Mouse (Mus musculus) brain, adult 2 months (tissue): ENCODE measurements around the gene Atp1a1.

Source experiments
- DNase-seq: peaks from one replicate; pipeline ENCODE4 v3.0.0; 2011; ENCODE audit warnings: low read depth, low spot score

The Atp1a1 gene

DNA sequence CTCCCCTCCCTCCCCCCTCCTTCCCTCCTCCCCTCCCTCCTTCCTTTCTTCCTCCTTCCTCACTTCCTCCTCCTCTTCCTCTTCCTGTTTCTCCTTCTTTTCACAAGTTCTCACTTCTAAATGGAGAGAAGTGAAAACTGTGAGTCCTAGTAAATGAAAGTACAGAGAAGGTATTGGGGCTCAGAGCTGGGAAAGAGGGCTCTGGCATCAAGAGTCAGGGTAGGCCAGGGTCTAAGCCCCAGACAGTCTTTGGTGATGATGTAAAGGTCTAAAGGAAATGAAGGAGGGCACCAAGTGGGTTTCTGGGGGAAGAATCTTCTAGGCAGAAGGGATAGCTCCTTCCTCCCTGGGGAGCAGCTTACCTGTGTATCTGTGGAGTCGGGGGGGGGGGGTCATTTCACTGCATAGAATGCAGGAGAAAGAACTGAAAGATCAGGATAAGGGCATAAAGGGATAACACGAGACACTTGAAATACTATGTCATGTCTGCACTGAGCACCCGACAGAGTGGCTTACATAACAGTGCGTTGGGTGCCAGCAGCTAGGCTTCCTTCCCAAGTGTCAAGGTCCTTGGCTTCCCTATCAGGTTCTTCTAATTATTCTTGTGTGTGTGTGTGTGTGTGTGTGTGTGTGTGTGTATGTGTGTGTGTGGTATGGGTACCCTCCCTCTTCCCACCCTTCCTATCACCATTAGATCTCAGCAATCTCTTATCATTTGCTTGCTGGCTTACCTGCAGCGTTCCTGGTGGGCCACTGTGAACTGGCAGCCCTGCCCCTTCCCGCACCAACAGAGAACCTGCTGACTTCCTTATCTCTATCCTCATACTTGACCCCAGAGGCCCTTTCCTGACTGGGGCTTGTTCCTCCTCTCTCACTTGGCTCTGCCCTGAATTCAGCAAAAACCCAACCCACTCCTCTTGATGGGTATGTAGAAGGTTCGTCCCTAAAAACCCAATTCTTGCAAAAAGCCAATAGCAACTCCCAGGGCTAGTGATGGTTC lies 51.6 kb downstream of the Atp1a1 start:
- peak; percentile 54 for DNase-seq

DNA sequence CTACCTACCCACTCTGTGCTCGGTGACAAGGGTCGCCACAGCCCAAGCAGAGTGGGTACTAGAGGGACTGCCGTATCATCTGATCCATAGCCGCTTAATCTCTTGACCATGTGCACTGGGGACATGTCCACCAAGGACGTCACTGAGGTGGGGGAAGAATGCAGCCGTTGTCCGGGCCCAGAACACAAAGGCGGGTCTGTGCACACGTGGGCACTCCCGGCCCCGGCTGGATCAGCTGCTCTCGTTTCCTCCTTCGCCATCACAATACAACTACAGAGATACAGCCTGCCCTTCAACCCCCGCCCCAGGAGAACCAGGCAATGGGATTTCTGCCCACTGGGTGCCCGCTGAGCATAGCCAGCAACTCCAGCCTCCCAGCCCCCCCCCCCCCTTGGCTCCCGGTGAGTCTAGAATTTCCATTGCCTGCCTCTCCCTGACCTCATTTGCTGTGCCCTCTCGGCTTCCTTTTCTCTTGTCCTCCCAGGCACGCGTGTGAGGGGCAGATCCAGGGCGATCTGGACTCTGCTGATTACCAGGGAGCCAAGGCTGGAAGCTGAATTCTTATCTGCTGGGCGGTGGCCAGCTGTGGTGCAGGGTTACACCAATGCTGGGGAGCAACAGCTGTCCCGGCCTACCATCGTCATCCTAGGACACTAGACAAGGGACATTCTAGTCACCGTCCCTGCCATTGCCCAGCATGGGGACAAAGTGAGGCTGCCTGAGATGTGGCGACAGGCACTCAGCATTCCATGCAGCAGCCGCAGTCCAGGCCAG lies 52.8 kb downstream of the Atp1a1 start:
- DNase-seq: peak; percentile 93

DNA sequence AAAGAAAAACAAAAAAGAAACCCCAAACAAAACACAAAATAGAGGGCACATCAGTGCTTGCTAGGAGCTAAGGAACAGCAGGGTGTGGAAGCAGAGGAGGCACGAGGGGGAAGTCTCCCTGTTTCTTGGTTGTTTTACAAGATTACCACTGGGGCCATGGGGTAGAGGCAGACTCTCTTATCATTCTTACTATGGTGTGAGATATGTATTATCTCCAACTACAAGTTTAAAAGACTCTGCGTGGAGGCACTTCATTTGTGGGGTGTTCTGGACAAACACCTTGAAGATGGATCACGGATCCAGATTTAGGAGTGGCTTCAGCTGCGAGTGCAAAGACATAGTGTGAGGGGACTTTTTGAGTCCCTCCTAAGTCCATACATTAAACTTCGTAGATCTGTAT lies 54.7 kb downstream of the Atp1a1 start:
- DNase-seq: no peak

DNA sequence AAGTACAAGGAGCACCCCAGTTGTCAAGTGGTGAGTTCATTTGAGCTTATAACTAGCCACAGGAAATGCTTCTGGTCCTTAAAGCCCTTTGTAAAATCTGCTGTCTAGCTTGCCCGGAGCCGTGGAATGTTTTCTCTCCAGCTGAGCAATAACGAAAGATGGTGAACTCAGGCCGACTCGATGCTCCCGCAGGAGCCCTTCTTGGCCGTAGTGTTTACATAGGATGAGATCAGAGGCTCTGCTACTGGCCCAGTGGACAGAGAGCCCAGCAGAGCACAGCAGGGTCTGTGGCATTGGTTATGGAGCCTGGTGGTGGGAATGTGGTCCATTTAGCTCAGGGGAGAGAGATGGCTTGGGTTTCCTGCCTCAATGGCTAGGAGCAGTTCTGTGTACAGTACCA lies 60.4 kb downstream of the Atp1a1 start:
- DNase-seq: no peak

DNA sequence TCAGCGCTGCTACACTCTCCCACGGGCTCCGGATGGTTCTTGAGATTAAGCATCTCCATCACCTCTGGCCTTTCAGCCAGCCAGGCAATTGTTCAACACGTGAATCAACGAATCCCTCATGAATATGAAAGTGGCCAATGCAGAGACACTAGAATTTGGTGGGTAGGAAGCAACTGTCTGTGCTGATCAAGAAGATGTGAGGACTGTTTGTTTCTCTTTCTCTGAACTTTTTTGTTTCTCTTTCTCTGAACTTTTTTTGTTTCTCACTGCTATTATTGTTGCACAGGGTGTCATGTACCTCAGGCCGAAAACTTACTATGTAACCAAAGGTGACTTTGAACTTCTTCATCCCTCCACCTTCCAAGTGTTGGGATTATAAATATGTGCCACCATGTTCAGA lies 62.9 kb downstream of the Atp1a1 start:
- no peak for DNase-seq

DNA sequence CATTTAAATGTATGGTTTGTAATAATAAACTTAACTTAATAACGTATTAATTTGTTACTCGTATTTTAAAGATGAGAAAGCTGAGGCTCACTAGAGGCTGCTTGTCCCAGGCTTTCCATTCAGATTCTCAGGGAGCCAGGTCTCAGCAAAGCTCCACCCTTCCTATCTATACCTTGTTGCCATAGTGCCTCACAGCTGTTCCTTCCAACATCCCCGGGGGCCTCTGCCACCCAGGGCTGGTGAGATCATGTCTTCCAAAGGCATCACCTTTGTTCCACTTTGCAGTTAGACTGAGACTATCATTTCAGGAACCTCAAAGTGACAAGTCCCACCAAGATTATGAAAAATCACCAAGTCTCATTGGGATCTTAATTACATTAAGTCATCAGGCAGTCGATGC lies 63.9 kb downstream of the Atp1a1 start:
- DNase-seq: no peak

DNA sequence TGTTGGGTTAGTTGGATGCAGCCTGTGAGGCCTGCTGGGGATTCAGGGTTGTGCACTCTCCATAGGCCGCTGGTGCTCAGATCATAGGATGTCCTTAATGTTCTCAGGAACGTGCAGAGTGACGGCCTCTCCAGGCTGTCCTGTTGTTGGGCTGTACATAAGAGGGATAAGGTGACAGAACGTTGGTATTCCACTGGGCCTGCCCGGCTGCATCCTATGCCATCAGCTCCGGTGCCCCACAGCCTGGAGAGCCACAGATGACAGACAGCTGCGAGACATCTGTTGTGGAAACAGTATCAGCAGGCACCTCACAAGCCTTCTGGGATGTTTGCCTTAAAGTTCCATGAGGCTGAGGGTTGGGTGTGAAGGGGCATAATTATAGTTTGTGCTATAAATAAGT lies 68.2 kb downstream of the Atp1a1 start:
- DNase-seq: peak; percentile 47

DNA sequence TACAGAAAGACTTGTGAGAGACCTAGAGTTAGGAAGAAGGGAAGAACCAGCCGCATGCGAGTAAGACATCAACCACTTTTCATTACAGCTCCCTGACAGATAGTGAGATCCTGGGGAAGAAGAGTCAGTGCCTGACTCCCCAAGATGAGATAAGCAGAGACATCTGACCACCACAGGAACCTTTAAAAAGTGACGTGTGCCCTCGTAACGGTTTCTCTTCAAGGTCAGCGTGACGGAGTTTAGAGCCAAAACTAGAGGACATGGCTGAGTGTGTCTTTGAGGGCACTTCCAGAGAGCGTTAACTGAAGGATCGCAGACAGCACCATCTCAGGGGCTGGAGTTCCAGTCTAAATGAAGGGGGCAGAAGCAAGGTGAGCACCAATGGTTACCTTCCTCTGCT lies 70.2 kb downstream of the Atp1a1 start:
- DNase-seq: no peak

DNA sequence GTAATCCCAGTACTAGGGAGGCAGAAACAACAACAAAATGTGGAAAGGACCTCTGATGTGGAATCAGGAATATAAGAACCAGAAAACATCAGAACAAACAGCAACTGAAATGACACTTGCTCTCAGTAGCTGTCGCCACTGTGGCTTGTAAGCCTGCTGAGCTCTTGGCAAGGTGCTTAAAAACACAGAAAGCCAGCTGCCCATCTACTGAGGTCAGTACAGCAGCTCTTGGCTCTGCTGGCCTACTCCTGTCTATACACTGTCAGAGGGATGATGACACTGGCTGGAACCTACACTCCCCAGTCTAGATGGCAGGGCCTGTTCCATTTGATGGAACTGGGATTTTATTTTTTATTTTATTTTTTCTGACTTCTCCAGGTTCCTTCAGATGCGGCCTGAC lies 71.1 kb downstream of the Atp1a1 start:
- DNase-seq: peak; percentile 74

DNA sequence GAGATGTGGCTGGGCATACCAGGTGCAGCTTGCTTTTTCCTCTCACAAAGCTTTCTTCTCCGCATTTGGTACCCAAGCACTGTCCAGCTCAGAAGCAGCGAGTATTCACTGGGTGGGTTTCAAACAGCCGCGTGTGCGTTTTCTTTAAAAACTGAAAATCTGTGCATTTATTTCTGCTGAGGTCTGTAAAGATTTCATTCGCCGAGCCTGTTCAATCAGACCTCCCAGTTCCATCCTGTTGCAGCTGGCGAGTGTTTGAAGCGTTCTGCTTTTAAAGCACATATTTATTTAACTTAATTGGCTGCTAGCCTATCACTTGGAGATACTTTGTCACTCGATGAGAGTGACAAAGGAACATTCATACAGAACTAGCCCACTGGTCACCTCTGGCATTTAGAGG lies 73.6 kb downstream of the Atp1a1 start:
- no peak for DNase-seq

DNA sequence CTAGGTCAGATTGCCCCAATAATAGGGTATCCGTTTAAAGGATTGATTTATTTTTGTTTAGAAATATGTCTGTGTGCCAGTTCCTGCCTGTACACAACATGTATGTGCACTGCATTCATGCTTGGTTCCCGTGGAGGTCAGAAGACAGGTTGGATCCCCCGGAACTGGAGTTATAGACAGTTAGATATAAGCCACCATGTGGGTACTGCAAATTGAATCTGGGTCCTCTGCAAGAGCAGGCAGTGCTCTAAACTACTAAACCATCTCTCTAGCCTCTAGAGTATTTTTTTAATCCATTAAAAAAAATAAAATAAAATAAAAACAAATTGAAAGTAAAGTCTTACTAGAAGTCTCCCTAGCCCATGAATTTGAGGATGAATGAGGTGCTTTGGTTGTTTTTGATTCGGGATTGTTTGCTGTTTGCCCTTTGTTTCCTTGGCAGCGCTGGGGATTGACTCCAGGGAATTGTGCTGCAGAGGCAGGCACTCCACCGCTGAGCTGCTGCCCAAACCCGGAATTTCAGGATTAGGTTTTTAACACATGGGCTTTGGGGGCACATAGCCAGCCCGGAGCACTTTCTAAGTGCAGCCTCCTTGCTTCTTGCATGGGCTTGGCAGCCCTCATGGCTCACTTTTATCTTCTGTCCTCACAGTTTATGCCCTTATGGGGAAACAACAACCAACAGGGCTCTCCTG lies 75.4 kb downstream of the Atp1a1 start:
- no peak for DNase-seq

DNA sequence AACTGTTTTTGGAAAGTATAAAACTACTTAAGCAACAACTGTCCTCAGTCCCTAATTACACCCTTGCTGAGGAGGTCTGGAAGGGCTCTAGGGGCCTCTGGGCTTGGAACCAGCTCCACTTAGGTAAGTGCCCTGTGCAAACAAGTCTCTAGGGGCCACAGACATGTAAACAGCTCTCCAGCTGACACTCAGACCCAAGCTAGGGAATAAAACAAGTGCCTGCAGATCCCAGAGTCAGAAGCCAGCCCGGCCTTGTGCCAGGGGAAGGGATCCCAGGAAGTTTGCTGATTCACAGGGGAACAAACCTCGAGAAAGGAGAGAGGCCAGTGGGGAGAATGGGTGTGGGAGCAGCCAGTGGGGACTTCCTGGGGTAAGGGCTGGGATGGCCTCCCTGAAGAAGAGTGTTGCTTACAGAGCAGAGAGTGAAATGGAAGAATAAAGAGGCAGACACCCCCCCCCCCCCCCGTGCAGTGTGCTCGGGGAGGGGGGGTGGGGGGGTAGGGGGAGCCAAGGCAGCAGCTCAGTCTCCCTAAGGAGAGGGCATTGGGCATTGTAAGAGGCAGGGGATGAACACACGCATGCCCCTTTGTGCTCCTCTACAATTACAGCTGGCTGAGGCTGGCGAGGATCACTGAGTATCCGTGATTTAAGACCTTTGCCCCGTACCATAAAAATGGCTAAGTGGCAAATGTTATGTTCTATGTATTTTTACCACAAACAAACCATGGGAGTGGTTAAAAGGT lies 76.2 kb downstream of the Atp1a1 start:
- DNase-seq: no peak

DNA sequence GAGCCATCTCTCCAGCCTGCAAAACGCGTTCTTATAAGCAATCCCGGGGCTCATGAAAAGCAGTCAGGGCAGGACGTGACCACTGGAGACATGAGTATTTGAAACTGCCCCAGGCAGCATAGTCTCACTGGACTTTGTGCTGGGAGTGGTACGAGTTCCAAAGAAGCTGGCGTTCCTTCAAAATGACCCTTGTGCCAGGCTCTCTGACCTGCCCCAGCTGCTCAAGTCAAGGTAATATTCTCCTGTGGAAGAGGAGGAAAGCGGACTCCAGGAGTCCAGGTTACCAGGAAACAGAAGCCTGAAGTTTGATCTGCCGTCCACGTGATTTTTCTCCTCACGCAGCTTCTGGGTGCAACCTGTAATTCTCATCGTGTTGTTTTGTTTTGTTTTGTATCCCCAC lies 77.9 kb downstream of the Atp1a1 start:
- DNase-seq: no peak
